Mouse (Mus musculus): Measurements from ENCODE around the gene Pfdn6. TPM values are rescaled to one million over a fixed set of nuclear protein-coding genes. Genes with fewer than 3 reads are reported as not detected.

Pfdn6 gene
- 61.3 TPM for total RNA-seq (2023)

GRCm38 (mm10) chr17:33940206-33940805 is at the start of gene Pfdn6, which contains the start of gene Wdr46:
Gene Pfdn6, minus strand, starts transcription at chr17:33940343.
Gene Wdr46, plus strand, starts transcription at chr17:33940660.

GRCm38 (mm10) chr17:33955555-33956214 is 15.5 kb upstream of the Pfdn6 start, which contains the start of the genes Vps52 and Rps18:
Gene Vps52, plus strand, starts transcription at chr17:33955812.
Gene Rps18, minus strand, starts transcription at chr17:33956001.

GRCm38 (mm10) chr17:33951021-33951946 is 11.1 kb upstream of the Pfdn6 start, which contains the start of gene B3galt4:
Gene B3galt4, minus strand, starts transcription at chr17:33951488.

GRCm38 (mm10) chr17:33929371-33930279 is 10.5 kb downstream of the Pfdn6 start, which contains the start of gene Rgl2:
Gene Rgl2, plus strand, starts transcription at chr17:33929543.

GRCm38 (mm10) chr17:33915671-33916250 is 24.4 kb downstream of the Pfdn6 start, which contains the start of the genes Tapbp and Zbtb22:
Gene Tapbp, plus strand, starts transcription at chr17:33915899.
Gene Zbtb22, plus strand, starts transcription at chr17:33915904.

GRCm38 (mm10) chr17:33909077-33909868 is 30.9 kb downstream of the Pfdn6 start, which contains the start of gene Daxx:
Gene Daxx, plus strand, starts transcription at chr17:33909414.

GRCm38 (mm10) chr17:33904835-33905234 is 35.3 kb downstream of the Pfdn6 start, which contains the start of gene Platr17:
Gene Platr17, plus strand, starts transcription at chr17:33905135.

GRCm38 (mm10) chr17:33890533-33891059 is 49.5 kb downstream of the Pfdn6 start, which contains the start of gene Kifc1:
Gene Kifc1, minus strand, starts transcription at chr17:33890661.

Other genes starting within 250 kb of the Pfdn6 start
- gene March2, start 221.7 kb downstream of the Pfdn6 start, total RNA-seq (2023) = 58.7 TPM
- gene Rab11b, start 179.8 kb downstream of the Pfdn6 start, total RNA-seq (2023) = 192 TPM
- 1.4 TPM for gene Angptl4, start 158.5 kb downstream of the Pfdn6 start, total RNA-seq (2023)
- gene Kank3, start 129.8 kb downstream of the Pfdn6 start, total RNA-seq (2023) = 3.1 TPM
- gene Rps28, start 115.8 kb downstream of the Pfdn6 start, total RNA-seq (2023) = 5,360 TPM
- 138 TPM for gene Ndufa7, start 115.8 kb downstream of the Pfdn6 start, total RNA-seq (2023)
- 9.8 TPM for gene Cd320, start 97.3 kb downstream of the Pfdn6 start, total RNA-seq (2023)
- not detected for gene Gm7029, start 66.5 kb downstream of the Pfdn6 start, total RNA-seq (2023)
- gene Kifc1, start 49.7 kb downstream of the Pfdn6 start, total RNA-seq (2023) = 5.4 TPM
- 1.1 TPM for gene Platr17, start 35.2 kb downstream of the Pfdn6 start, total RNA-seq (2023)
- gene Daxx, start 30.9 kb downstream of the Pfdn6 start, total RNA-seq (2023) = 60.9 TPM
- 363 TPM for gene Tapbp, start 24.4 kb downstream of the Pfdn6 start, total RNA-seq (2023)
- 29.5 TPM for gene Zbtb22, start 24.4 kb downstream of the Pfdn6 start, total RNA-seq (2023)
- gene Rgl2, start 10.8 kb downstream of the Pfdn6 start, total RNA-seq (2023) = 159 TPM
- gene Wdr46, start 317 bp upstream of the Pfdn6 start, total RNA-seq (2023) = 67.7 TPM
- 16.0 TPM for gene B3galt4, start 11.1 kb upstream of the Pfdn6 start, total RNA-seq (2023)
- 58.6 TPM for gene Vps52, start 15.5 kb upstream of the Pfdn6 start, total RNA-seq (2023)
- 2,292 TPM for gene Rps18, start 15.7 kb upstream of the Pfdn6 start, total RNA-seq (2023)
- 4,625 TPM for gene H2-K1, start 60.0 kb upstream of the Pfdn6 start, total RNA-seq (2023)
- gene Ring1, start 84.3 kb upstream of the Pfdn6 start, total RNA-seq (2023) = 32.6 TPM
- 140 TPM for gene H2-Ke6, start 87.7 kb upstream of the Pfdn6 start, total RNA-seq (2023)
- 91.6 TPM for gene Slc39a7, start 91.3 kb upstream of the Pfdn6 start, total RNA-seq (2023)
- 103 TPM for gene Rxrb, start 91.5 kb upstream of the Pfdn6 start, total RNA-seq (2023)
- 21.9 TPM for gene Col11a2, start 99.1 kb upstream of the Pfdn6 start, total RNA-seq (2023)
- 24.7 TPM for gene H2-Oa, start 152.0 kb upstream of the Pfdn6 start, total RNA-seq (2023)
- 62.7 TPM for gene H2-DMa, start 179.2 kb upstream of the Pfdn6 start, total RNA-seq (2023)
- gene Brd2, start 182.3 kb upstream of the Pfdn6 start, total RNA-seq (2023) = 368 TPM
- gene H2-DMb2, start 203.0 kb upstream of the Pfdn6 start, total RNA-seq (2023) = 84.9 TPM
- gene H2-DMb1, start 212.7 kb upstream of the Pfdn6 start, total RNA-seq (2023) = 48.5 TPM
- gene Tap1, start 247.2 kb upstream of the Pfdn6 start, total RNA-seq (2023) = 168 TPM
- 152 TPM for gene Psmb9, start 247.4 kb upstream of the Pfdn6 start, total RNA-seq (2023)

Data from CD8-positive naive resting alpha-beta T cell, adult 57 days (primary cell).